In genomic region chrX:12005181-12006030, GRCm38 (mm10) we compare ENCODE assay signal across 8 mouse cellular contexts.
DNase-seq lines count a peak whose midpoint lies in the region; ATAC-seq lines count a peak whose summit lies in the region.

No protein-coding gene starts in this region.

- peak; percentile 10 to 16 for DNase-seq in cerebellum, postnatal 10 days
- no peak for DNase-seq in cerebellum, adult 11 months
- no peak for DNase-seq in embryonic facial prominence, embryonic 11.5 days (ENCODE audit: low spot score)
- peak; percentile 90 for DNase-seq in heart, embryonic 10.5 days (ENCODE audit: low spot score)
- DNase-seq in kidney, adult 9 months, result peak; percentile 37
- peak; percentile 64 for DNase-seq in lung, postnatal 10 days
- peak; percentile 68 for DNase-seq in skeletal muscle tissue, adult 2 months (ENCODE audit: low read depth, low spot score)
- DNase-seq in right cerebral cortex, postnatal 25 days, result no peak

- H3K4me3 ChIP-seq in embryonic facial prominence, embryonic 11.5 days (ENCODE audit: low read depth, low read length), result no peak overlapping the region
- peak overlapping the region; percentile 57 for H3K4me3 ChIP-seq in heart, embryonic 10.5 days

- no peaks in the 10 kb centered on the region; the same call in 1 of the 2 replicates for H3K4me1 ChIP-seq in embryonic facial prominence, embryonic 11.5 days (ENCODE audit: control insufficient read depth, insufficient read depth, low read length)
- peaks cover 56% of the 10 kb centered on the region for H3K4me1 ChIP-seq in heart, embryonic 10.5 days

- peaks cover 40% of the 10 kb centered on the region for H3K27me3 ChIP-seq in embryonic facial prominence, embryonic 11.5 days (ENCODE audit: control insufficient read depth, insufficient read depth, low read length)
- H3K27me3 ChIP-seq in heart, embryonic 10.5 days (ENCODE audit: insufficient read depth, poor library complexity, severe bottlenecking), result peaks cover 93% of the 10 kb centered on the region

- H3K36me3 ChIP-seq in embryonic facial prominence, embryonic 11.5 days (replicated peaks; ENCODE audit: control insufficient read depth, insufficient read depth, low read depth, low read length), result no peaks in the 10 kb centered on the region
- no peaks in the 10 kb centered on the region for H3K36me3 ChIP-seq in heart, embryonic 10.5 days

- H3K9ac ChIP-seq in embryonic facial prominence, embryonic 11.5 days (replicated peaks; ENCODE audit: low read length), result peak overlapping the region; percentile 27; the same call in 1 of the 2 replicates

- H3K27ac ChIP-seq in embryonic facial prominence, embryonic 11.5 days (replicated peaks; ENCODE audit: low read depth, low read length), result peak overlapping the region; percentile 75; the same call in 1 of the 2 replicates
- peak overlapping the region; percentile 91 for H3K27ac ChIP-seq in heart, embryonic 10.5 days

- ATAC-seq in embryonic facial prominence, embryonic 11.5 days (replicated peaks; ENCODE audit: insufficient number of reproducible peaks, low FRiP score, low TSS enrichment, low read depth), result 0 out of 2 replicates have a peak, but pooled peaks have one; percentile 37

- H3K9me3 ChIP-seq in embryonic facial prominence, embryonic 11.5 days (replicated peaks; ENCODE audit: control insufficient read depth, low read length), result no peaks in the 10 kb centered on the region
- no peaks in the 10 kb centered on the region for H3K9me3 ChIP-seq in heart, embryonic 10.5 days

- 5% methylated on average over 35 of the region's 38 CpGs for WGBS in embryonic facial prominence, embryonic 11.5 days
- WGBS in heart, embryonic 10.5 days, result 3% methylated on average over 37 of the region's 38 CpGs

- peak overlapping the region; percentile 62 for H3K4me2 ChIP-seq in embryonic facial prominence, embryonic 11.5 days (ENCODE audit: low read depth, low read length)

Comparison
In these comparisons a context has a peak if more than half of its experiments do, and no peak if none do; other contexts are left out.
1. DNase-seq: peak in cerebellum, postnatal 10 days (2 of 2), heart, embryonic 10.5 days (single experiment), kidney, adult 9 months (single experiment), lung, postnatal 10 days (single experiment) and skeletal muscle tissue, adult 2 months (single experiment); none in cerebellum, adult 11 months (single experiment), embryonic facial prominence, embryonic 11.5 days (single experiment) and right cerebral cortex, postnatal 25 days (single experiment).